Mouse (Mus musculus) hindbrain, postnatal 0 days (tissue): ENCODE measurements around the gene Tead1. TPM values are rescaled to one million over a fixed set of nuclear protein-coding genes. Genes with fewer than 3 reads are reported as not detected.

Experiments used
- ATAC-seq: fragments of 200-750 bp; cut with Nextera tagmentation; 2 replicates; pipeline ENCODE4 v1.8.0; 2017; ENCODE audit warnings: mild to moderate bottlenecking, moderate TSS enrichment, moderate library complexity
- DNase-seq: peaks from one replicate; pipeline ENCODE4 v3.0.0-alpha.2; 2015; ENCODE audit warnings: low spot score
- H3K27ac ChIP-seq: fragments of 300-500 bp; sonication (generic); 2 replicates; pipeline ENCODE4 v1.5.1; 2014; ENCODE audit warnings: mild to moderate bottlenecking
- H3K27me3 ChIP-seq: fragments of 300-500 bp; sonication (generic); 2 replicates; pipeline ENCODE4 v1.6.1; 2014; ENCODE audit warnings: low read length, mixed read lengths; ENCODE audit not compliant: insufficient read depth
- H3K36me3 ChIP-seq: fragments of 300-500 bp; sonication (generic); 2 replicates; pipeline ENCODE4 v1.6.1; 2014; ENCODE audit warnings: low read length, mixed read lengths; ENCODE audit not compliant: insufficient read depth
- H3K4me1 ChIP-seq: fragments of 300-500 bp; sonication (generic); 2 replicates; pipeline ENCODE4 v1.6.1; 2014; ENCODE audit warnings: antibody characterized with exemption, low read length, mixed read lengths; ENCODE audit not compliant: insufficient read depth
- H3K4me2 ChIP-seq: fragments of 300-500 bp; sonication (generic); 2 replicates; pipeline ENCODE4 v1.6.1; 2014; ENCODE audit warnings: low read depth, mild to moderate bottlenecking, low read length, moderate library complexity, mixed read lengths
- H3K4me3 ChIP-seq: fragments of 300-500 bp; sonication (generic); 2 replicates; pipeline ENCODE4 v1.5.1; 2014; ENCODE audit warnings: low read length
- H3K9ac ChIP-seq: fragments of 300-500 bp; sonication (generic); replicated peaks from 2 replicates; pipeline ENCODE4 v1.6.1; 2014; ENCODE audit warnings: mild to moderate bottlenecking, low read length, moderate library complexity, mixed read lengths
- H3K9me3 ChIP-seq: fragments of 300-500 bp; sonication (generic); 2 replicates; pipeline ENCODE4 v1.6.1; 2016; ENCODE audit warnings: low read length, mixed read lengths
- CTCF ChIP-seq: IDR thresholded peaks from 2 replicates; pipeline ENCODE4 v1.5.1; 2016; ENCODE audit warnings: antibody characterized with exemption, control low read depth, low read depth
- WGBS: fragments of 180-500 bp; shearing (Covaris S2); extraction: QIAGEN DNeasy Blood & Tissue Kit; methylation state at CpG from one replicate; pipeline ENCODE4 v1.1.7; 2014; 5-methylcytosine and 5-hydroxymethylcytosine counted together
- polyA plus RNA-seq: library from polyadenylated mRNA; unstranded; fragments of >200 nt; fragmentation: Nextera tagmentation; extraction: Ambion mirVana; gene quantifications from 2 replicates; pipeline ENCODE4 v1.2.1, GENCODE M21; 2015
- total RNA-seq: library from RNA; depleted of rRNA; stranded (reverse); fragments of >200 nt; gene quantifications from 2 replicates; pipeline ENCODE4 v1.2.3, GENCODE M21; 2014

Tead1 gene
- total and polyA plus RNA-seq, 2 experiments from 2014 or later = 10.2 to 32.4 TPM

GRCm38 (mm10) chr7:112816016-112816415, 136.9 kb downstream of the Tead1 start:
- no peak for TF ChIP-seq CTCF
- 35% methylated on average over 5 of the region's 5 CpGs for WGBS
- H3K36me3 ChIP-seq = no peaks in the 10 kb centered on the region

GRCm38 (mm10) chr7:112819833-112820232, 140.7 kb downstream of the Tead1 start:
- DNase-seq (no peak), ATAC-seq (no peak)
- Histone ChIP-seq H3K4me2 (no peak overlapping the region), H3K4me1 (no peaks in the 10 kb centered on the region; the same call in 1 of the 2 replicates), H3K9ac (no peak overlapping the region), H3K27me3 (no peaks in the 10 kb centered on the region), H3K9me3 (no peaks in the 10 kb centered on the region), H3K27ac (no peak overlapping the region), H3K4me3 (no peak overlapping the region), H3K36me3 (no peaks in the 10 kb centered on the region)
- TF ChIP-seq CTCF = no peak
- 73% methylated on average over 4 of the region's 4 CpGs for WGBS

More at GRCm38 (mm10) chr7:112816016-112816415, 136.9 kb downstream of the Tead1 start:
- no peak overlapping the region for H3K4me2 ChIP-seq
- H3K27me3 ChIP-seq = no peaks in the 10 kb centered on the region
- no peaks in the 10 kb centered on the region for H3K9me3 ChIP-seq
- DNase-seq (peak; percentile 37), ATAC-seq (peak; percentile 43; the same call in 1 of the 2 replicates)
- H3K4me1 ChIP-seq = no peaks in the 10 kb centered on the region
- no peak overlapping the region for H3K9ac ChIP-seq
- no peak overlapping the region for H3K27ac ChIP-seq
- H3K4me3 ChIP-seq = no peak overlapping the region

DNA sequence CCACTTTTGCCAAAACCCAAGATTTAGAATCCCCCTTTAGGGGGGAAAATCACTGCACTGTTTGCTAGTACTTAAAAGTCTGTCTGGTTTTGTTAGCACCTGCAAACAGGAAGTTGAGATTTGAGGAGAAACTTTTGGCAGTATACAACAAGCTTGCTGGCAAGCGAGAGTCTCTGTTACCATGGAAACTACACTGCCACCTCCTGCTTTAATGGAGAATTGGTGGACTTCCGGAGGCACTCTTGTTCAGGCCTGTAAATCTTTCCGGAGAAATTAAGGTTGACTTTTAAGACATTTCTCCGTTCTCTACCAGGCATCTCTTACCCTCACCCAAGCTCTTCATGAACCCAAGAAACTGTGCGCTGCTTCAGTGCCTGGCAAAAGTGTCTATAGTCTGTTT, 143.8 kb downstream of the Tead1 start:
- peaks cover 20% of the 10 kb centered on the region for H3K4me1 ChIP-seq
- H3K9ac ChIP-seq = no peak overlapping the region
- ATAC-seq (no peak), DNase-seq (peak; percentile 74)
- no peaks in the 10 kb centered on the region for H3K27me3 ChIP-seq
- peak overlapping the region; percentile 72 for H3K27ac ChIP-seq
- H3K36me3 ChIP-seq = no peaks in the 10 kb centered on the region
- 13% methylated on average over 5 of the region's 5 CpGs for WGBS
- peak; percentile 19; the same call in 1 of the 2 replicates for TF ChIP-seq CTCF
- H3K4me2 ChIP-seq = peak overlapping the region; percentile 44
- H3K4me3 ChIP-seq = no peak overlapping the region
- H3K9me3 ChIP-seq = no peaks in the 10 kb centered on the region

- peaks cover 20% of the 10 kb centered on the region for H3K4me1 ChIP-seq
Observed at GRCm38 (mm10) chr7:112823621-112824020, 144.5 kb downstream of the Tead1 start.

DNA sequence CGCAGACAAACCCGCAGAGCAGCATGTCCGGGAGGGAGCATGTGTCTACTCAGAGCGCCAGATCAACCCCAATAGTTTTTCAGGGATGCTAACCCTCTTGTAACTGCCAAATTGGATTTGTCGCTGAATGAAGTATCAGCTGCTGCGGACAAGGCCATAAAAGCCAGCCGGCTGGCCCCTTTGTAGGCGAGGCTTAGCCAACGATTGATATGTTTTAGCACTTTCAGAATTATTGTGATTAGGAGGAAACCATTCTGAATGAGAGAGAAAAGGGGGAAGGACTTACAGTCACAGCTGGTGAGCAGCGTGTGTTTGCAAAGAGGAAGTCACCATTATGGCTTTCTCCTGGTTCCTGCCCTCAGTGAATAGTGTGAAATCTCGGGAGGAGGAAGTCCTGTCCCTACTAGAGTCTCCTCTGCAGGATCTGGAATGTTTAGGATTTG, 146.2 kb downstream of the Tead1 start:
- Histone ChIP-seq H3K9ac (0 out of 2 replicates have a peak overlapping the region, but pooled peaks have one; percentile 14), H3K4me3 (no peak overlapping the region), H3K36me3 (no peaks in the 10 kb centered on the region), H3K4me2 (0 out of 2 replicates have a peak overlapping the region, but pooled peaks have one; percentile 3), H3K9me3 (no peaks in the 10 kb centered on the region), H3K4me1 (peaks cover 20% of the 10 kb centered on the region), H3K27ac (peak overlapping the region; percentile 79; the same call in 1 of the 2 replicates), H3K27me3 (no peaks in the 10 kb centered on the region)
- TF ChIP-seq CTCF = no peak
- ATAC-seq (no peak), DNase-seq (peak; percentile 37)
- WGBS = 15% methylated on average over 11 of the region's 11 CpGs

More at GRCm38 (mm10) chr7:112823621-112824020, 144.5 kb downstream of the Tead1 start:
- WGBS = 5% methylated on average over 5 of the region's 5 CpGs
- no peak for TF ChIP-seq CTCF
- no peaks in the 10 kb centered on the region for H3K27me3 ChIP-seq
- H3K4me2 ChIP-seq = peak overlapping the region; percentile 44
- peak; percentile 86 for DNase-seq
- peak; percentile 71 for ATAC-seq
- H3K36me3 ChIP-seq = no peaks in the 10 kb centered on the region
- peak overlapping the region; percentile 72 for H3K27ac ChIP-seq
- no peak overlapping the region for H3K9ac ChIP-seq
- H3K4me3 ChIP-seq = no peak overlapping the region
- H3K9me3 ChIP-seq = no peaks in the 10 kb centered on the region

GRCm38 (mm10) chr7:112826114-112826911, 147.2 kb downstream of the Tead1 start:
- no peaks in the 10 kb centered on the region for H3K36me3 ChIP-seq
- H3K27ac ChIP-seq = peak overlapping the region; percentile 79
- TF ChIP-seq CTCF = no peak
- DNase-seq (peak; percentile 84), ATAC-seq (peak; percentile 86)
- H3K27me3 ChIP-seq = no peaks in the 10 kb centered on the region
- peak overlapping the region; percentile 14; the same call in 1 of the 2 replicates for H3K4me2 ChIP-seq
- H3K9ac ChIP-seq = no peak overlapping the region
- H3K4me3 ChIP-seq = no peak overlapping the region
- peaks cover 20% of the 10 kb centered on the region for H3K4me1 ChIP-seq
- H3K9me3 ChIP-seq = no peaks in the 10 kb centered on the region
- WGBS = 9% methylated on average over 17 of the region's 17 CpGs
